Mouse (Mus musculus) G1E (cell line): ENCODE data around the gene Rheb.

Experiments used
- CTCF ChIP-seq: IDR thresholded peaks from 2 replicates; pipeline ENCODE4 v1.5.1; 2012; ENCODE audit warnings: low read depth, low read length, inconsistent platforms, mixed read lengths
- POLR2AphosphoS5 ChIP-seq: IDR thresholded peaks from 2 replicates; pipeline ENCODE4 v1.6.1; 2012; ENCODE audit warnings: low read depth, low read length, inconsistent platforms; ENCODE audit not compliant: insufficient replicate concordance

DNA sequence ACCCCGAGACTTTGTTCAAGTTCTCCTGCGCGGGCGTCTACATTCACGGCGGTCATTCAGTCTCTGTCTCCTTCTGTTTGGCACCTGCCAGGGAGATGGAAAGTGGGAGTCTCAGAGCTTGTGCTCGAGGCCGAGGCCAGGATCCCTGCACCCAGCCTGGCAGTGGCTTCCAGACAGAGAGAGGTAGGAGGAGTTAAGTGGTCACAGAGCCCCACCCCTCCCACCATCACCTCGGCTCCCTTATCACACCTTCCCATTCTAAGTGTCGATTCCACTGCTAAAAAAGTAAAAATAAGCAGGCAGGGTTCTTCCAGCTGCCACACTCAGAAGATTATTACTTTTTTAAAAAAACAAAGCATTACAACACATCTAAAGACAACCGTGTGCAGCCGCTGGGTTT, 21.4 kb upstream of the Rheb start:
- TF ChIP-seq CTCF (no peak), POLR2AphosphoS5 (no peak)
